Mouse (Mus musculus) bone marrow, adult 2 months (tissue): ENCODE data around the gene Nrp2.

ENCODE experiments used
- CTCF ChIP-seq: fragments of 200-500 bp; IDR thresholded peaks from 2 replicates; pipeline ENCODE4 v1.5.1; 2011; ENCODE audit warnings: low read length, control low read depth; ENCODE audit not compliant: control insufficient read depth, insufficient read depth
- POLR2A ChIP-seq: fragments of 200-500 bp; IDR thresholded peaks from 2 replicates; pipeline ENCODE4 v1.6.1; 2011; ENCODE audit warnings: low read depth, mild to moderate bottlenecking, control low read depth, low read length, borderline replicate concordance; ENCODE audit not compliant: control insufficient read depth

DNA sequence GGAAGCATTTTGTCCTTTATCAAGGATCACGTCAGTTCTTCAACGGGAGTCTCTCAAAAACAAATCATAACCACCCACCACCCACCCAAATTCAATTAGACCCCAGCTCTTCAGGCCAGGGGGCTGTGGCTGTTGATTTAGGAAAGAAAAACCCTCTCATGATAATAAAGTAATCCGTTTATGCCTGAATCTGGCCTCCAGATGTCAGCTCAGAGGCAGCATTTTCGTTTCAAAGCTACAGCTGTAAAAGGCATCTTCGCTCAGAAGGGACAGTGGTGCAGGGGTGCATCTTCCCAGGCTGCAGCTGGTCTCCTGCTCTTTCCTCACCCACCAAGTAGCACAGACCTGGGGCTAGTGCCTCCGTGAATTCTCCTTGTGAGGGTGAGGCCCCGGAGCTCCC is 62.1 kb downstream of the Nrp2 start:
- TF ChIP-seq CTCF (no peak), POLR2A (no peak)
